Mouse (Mus musculus) adrenal gland, postnatal 4 days (tissue): ENCODE measurements at regions not wholly inside any gene's neighbourhood (a gene's known extent, or its start where the extent isn't known, plus 50 kb on each side); places are given as distances from the start of the nearest gene placed in this dataset.

Experiments used
- DNase-seq, 2 experiments: peaks; one replicate each; pipeline ENCODE4 v3.0.0; 2021 to 2022; ENCODE audit warnings: low spot score in 2 of 2, mixed read lengths in 2 of 2

DNA sequence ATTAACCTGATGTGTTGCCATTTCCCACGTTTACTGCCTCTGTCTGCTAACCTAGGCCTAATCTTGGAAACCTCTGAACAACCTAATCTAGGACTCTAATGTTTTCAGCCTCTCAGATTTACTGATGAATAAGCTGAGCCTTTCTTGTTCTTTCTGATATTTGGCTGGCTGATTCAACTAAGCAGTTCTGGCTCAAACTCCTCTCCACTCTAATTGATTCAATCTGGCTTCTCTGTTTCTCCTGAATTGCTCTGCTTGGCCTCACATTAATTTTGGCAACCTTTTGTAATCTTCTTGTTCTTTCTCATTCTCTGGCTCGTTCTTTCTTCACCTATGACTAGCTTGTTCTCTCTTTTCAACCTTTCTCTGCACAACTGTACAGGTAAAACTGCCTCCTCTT lies 1561.2 kb upstream of the Zeb2 start:
- no peak for DNase-seq

DNA sequence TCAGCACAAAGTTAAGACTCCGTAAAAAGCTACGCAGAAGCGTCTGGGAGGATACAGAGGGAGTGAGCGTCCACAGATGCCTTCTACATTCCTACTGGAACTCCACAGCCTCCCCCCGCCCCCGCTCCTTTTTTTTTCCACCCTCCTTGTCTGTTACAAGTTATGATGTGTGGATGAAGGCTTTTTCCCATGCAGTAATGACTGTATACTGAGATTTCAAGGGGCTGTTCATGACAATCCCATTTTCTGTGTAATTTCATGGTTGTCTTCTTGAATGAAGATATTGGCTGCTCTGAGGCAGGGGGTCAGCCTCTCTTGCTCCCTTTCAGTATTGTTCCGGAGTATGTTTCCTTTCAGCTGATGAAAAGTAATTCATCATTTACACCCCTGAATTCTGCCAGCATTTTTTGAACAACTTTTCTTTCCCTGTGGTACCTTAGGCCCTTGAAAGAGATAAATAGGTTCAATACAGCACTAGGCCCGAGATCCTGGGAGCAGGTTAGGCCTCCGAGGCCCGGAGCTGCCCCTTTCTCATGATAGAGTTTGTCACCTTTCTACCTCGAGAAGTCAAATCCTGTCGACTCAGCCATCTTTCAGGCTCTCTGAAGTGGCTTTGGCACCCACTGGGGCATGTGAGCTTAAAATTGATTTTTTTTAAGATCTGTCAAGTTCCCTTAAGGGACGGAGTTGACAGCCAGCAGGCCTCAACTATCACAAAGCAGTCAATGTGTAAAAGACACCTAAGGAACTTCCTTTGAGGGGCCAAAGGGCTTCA lies 1552.5 kb upstream of the Zeb2 start:
- DNase-seq = no peak

DNA sequence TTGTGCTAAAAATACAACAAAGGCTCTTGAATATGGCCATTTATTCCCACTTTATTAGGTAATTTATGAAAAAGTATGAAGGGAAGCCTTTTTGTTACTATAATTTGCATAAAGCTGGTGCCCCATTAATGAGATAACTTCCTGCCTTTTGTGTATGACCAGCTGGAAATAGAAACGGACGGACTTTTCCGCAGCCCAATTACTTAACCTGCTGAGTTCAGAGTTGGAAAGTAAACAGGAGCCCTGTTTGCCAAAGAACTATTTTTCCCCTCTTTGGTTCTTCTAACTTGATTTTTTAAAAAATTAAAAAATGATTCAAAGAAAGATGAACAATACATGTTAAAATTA lies 1549.8 kb upstream of the Zeb2 start:
- DNase-seq = no peak

DNA sequence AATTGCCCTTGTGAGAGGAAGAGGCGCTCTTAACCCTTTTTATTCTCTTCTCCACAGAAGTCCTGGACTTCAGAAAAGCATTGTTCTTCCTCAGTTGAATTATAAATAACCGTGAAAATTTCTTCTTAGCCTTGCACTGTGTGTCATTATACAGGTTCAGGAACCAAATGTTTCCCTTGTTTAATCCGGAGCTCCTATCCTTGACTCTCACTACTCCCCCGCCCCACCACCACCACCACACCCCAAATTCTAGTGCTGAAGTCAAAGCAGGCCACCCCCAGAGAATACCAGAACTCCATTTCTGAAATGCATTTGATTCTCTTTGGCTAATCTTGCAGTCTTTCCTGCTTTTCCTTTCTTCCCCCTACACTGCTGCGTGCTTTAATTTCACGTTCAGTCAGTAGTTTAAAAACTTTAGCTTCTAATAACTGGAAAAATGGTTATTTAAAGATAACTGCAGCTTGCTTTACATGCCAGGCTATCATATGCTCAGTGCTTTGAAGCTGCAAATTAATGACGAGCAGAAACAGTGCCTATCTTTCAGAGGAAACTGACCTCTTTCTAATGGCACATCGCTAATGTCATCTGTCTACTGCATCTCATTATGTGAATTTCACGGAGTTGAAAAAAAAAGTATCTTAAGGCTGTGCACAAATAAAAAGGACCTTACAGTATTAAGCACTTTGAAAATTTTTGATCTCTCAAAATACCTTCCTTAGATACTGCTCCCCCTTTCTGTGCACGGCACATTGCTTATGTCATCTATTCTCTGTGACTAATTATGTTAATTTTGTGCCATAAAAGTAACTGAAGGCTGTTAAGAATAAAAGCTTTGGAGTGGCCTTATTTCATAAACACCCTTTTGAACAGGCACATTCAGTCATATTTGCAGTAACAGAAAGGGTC lies 1549.1 kb upstream of the Zeb2 start:
- no peak for DNase-seq

DNA sequence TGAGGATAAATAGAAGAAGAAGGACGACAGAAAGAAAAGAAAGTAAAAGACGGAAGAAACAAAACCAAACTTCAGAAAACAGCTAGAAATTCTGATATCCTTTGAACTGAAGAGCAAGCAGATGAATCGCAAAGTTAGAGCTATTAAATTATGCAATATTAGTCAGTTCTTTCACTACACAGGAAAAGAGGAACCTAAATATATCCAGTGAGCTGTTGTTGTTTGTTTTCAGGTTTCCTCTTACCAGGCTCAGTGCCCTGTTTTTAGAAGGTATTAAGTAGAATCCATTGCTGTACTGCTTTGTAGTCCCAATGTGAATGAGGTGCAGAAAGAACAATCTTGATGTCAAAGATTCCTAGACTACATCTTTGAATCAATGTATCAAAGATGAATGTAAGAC lies 1544.7 kb upstream of the Zeb2 start:
- DNase-seq = no peak

DNA sequence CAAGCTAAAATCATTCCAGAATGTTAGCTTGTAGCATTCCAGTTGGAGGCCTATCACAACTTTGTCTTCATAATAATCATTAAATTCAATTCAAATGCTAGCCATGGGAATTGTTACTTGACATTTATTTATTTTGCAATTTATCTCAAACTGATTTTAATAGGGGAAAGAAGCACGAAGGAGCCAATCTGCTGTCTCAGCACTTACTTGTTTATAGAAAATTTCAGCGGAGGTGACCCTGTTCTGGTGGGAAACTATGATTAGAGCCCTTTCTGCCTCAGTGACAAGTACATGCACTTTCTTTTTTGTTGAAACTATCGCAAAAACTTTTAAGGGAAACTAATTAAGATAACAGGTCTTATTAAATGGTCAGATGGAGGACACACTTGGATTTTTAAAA lies 1543.4 kb upstream of the Zeb2 start:
- DNase-seq = no peak

DNA sequence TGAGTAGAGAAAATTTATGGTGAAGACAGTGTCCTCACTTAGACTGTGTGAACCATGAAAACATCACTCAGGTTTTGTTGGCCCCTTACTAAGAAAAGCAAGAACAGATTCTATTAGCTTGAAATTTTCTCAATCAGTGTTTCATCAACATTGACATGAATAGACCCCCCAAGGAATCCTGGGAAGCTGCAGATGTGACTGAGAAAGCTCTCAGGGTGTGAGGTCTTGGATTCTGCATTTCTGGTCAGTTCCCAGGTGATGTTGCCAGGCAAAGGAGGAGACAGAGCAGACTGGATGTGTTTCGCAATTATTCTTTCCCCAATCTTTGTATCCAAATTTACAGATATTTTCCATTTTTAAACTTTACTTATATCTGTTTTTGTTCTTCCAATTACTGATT lies 1538.1 kb upstream of the Zeb2 start:
- no peak for DNase-seq

DNA sequence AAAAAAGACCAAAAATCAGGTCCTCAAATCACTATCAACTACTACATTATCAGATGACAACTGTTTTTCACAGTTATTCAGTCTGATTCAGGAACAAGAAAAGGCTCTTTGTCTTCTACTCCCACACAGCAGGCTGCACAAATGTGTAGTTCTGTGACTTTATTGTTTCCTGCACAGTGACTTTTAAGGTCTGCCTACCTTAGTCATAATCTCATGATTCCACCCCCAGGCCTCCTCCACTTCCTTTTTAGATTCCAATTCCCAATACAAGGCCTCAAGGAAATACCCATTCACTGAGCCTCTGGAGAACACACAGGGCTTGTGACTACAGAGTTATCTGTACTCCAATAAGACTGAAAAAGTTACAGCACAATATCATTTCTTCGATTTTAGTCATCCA lies 1535.4 kb upstream of the Zeb2 start:
- no peak for DNase-seq

DNA sequence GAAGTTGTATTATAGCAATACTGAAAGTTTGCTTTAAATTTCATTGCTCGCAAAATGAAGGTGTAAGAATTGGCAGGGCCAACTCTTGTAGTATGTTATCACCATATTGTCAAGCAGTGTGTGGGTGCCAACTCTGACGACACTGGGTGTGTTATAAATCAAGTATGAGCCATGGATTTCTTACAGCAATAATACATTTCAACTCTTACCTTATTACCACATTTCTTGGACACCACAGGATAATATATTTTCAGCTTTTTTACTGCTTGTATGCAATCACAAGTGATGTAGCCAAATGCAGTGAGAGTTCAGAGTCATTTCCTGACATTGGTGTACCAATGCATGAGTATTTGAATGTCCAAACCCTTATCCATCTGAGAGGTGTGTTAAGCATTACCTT lies 1529.2 kb upstream of the Zeb2 start:
- DNase-seq = no peak

DNA sequence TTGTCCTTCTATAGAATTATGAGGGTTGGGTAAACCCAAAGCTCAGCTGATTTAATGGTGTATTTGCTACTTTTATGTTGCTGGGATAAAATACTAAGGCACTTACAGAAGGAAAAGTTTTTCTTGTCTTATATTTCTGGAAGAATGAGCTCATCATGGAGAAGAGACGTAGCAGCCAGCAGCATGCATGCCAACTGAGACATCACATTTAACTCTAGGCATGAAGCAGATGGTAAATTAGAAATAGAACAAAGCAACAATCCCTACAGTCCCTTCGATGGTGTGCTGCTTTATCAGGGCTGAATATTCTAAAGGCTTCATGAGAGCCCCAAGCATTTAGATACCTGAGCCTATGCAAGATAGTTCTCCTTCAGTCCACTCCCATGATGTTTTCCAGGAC lies 1492.0 kb upstream of the Zeb2 start:
- DNase-seq = no peak

DNA sequence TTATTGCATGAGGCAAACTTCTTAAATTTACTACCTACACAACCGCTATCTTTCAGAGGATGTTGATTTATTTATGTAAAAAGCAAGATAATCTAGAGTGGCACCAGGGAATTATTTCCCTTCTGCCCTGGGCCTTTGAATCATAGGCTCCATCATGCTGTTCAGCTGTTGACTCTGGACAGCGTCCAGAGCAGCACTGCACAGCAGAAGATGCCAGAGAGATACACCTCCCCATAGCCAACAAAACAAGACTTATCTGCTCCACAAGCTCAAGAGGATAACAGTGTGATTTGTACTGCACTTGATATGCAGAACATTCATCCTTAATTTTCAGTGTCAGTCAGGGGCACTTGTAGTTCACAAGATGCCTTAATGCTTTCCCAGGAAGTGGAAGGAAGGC lies 1464.6 kb upstream of the Zeb2 start:
- DNase-seq = no peak

DNA sequence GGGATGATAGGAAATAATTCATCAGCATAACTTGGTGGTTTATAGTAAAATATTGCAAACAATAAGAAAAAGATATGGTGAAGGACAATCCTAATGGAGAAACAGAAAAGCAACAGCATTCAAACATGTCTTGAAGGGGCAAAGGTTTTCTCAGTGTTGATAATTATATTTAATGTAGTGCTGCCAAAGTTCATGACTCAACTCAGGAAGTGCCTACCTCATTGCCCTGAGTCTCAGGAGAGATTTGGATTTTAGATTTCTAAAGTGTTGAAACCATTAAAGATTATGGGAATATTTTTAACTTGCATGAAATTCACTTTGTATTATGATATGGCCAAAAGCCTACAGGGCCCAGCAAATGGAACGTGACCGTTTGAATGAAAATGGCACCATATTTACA lies 1453.2 kb upstream of the Zeb2 start:
- no peak for DNase-seq

DNA sequence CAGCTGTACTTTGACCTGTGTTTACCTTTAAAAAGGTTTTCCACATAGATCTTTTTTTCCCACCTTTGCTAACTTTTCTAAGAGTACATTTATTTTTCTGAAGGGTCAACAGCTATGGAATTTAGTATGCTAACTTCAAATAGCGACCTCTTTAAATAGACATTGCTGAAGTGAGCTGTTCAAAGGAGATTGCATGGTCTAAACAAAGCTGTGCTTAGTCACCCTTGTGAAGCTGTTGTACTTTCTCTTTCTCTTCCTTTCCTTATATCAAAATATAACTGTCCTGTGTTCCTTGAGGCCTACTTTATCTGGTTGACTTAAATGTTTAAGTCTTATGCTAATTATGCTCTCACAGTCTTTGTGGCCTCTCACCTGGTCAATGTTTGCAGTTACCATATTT lies 1416.2 kb upstream of the Zeb2 start:
- DNase-seq = no peak

DNA sequence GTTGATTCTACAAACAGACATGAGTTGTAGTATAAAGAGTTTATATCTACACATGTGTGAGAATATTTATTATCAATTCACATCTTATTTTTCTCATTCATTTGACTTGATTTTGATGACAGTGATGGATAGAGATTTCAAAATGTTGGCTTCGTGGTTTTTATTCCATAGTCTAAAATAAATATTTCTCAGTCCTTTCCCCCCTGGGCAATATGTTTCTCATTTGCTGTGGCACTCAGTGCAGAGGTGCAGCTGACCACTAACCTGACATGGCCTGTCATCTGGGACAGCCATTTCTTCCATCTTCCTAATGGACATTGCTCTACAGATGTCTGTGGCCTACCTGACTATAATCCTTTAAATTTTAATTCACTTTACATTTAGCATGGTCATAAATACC lies 1413.5 kb upstream of the Zeb2 start:
- no peak for DNase-seq

DNA sequence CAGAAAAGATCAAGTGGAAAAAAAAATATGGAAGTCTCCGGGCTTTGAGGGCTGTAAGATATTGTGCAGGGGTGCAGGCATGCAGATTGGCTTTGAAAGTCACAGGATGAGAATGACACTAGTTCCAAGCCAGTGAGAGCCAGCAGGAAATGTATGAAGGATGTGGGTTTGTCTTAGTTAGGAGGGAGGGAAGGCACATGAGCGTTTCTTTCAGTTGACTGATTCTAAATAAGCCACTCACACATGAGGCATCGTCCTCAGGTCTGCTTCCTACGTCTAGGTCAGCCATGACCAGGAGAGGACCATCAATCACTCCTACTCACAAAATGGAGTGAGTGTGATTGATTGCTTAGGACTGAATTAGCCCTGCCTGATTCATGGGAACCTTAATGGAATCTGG lies 1408.0 kb upstream of the Zeb2 start:
- DNase-seq = no peak

DNA sequence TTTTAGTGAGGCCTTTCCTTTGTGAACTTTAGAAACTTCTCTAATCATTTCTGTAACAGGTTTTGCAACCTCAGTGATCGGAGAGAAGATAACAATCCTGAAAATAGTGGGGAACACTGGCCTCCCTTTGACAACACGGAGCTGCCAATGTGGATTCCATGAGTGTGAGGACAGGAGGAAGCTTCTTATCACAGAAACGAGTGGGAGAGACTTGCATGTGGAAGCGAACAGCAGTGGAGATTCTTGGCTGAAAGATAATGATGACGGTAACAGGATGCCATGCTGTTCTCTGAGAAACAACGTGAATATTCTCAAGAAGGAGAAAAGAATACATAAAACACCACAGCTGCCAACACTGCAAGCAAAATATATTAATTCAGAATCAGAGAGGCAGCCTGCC lies 1407.4 kb upstream of the Zeb2 start:
- DNase-seq = no peak

DNA sequence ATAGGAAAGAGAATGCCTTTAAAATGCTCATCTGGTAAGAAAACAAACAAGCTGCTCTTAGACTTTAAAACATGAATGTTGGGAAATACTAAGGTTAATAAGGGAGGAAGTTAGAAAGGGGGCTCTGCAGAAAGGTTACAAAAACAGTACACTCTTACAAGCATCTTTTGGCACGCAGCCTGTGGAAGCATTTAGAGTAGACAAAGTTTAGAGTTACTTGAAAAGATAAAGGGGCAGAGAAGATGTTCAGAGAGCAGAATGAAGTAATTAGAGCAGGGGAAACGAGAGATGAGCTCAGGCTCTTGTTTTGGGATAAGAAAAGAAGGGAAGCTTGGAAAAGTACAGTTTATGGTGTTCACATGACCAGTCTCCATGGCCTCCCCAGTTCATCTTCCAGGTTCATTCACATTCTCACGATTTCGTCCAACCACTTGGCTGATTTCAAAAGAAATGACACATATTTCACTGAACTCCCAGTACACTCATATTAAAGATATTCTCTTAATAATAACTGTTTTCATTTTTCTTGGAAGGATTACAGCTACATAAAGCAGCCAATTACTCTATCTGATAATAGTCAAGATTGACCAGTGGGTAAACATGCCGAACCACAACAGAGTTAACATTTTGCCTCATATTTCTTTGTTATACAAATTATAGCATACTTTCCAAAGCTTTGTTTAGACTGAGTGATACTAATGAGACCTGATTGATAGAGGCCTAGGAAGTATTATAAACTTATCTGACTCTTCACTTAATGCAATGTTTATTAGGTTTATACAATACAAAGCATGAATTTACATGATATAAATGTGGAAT lies 1404.2 kb upstream of the Zeb2 start:
- no peak for DNase-seq

DNA sequence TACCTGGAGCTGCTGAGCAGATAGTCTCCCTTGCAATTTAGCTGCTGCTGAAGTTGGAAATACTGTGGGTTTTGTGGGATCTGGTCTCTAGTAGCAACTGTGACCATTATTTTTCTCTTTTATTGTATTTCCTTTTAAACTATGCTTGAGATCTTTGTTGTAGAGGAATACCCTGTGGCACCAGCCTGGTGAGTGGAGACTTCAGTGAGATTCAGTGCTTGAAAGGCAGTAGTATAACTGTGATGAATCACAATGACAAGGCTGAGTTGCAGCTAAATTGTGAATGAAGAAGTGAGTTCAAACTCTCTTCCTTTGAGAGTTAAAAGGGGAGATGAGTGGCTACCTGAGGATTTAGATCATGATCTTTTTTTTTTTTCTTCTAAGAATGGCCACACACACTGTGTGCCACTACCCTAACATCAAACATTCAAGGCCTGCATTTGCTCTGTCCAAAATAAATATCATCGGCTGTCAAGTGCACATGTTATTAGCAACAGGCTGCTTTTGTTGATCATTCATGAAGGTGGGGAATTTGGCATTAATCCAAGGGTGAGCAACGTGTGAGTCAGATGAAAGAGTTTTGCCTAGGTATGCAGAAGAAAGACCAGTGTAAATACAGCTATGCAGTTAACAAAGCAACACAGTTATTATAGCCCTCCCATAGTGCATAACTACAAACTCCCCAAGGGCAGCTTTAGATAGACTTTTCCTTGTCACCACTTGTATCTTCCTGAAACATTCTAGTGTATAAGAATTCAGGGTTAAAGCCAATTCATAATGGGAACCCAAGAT lies 1395.2 kb upstream of the Zeb2 start:
- DNase-seq = no peak

DNA sequence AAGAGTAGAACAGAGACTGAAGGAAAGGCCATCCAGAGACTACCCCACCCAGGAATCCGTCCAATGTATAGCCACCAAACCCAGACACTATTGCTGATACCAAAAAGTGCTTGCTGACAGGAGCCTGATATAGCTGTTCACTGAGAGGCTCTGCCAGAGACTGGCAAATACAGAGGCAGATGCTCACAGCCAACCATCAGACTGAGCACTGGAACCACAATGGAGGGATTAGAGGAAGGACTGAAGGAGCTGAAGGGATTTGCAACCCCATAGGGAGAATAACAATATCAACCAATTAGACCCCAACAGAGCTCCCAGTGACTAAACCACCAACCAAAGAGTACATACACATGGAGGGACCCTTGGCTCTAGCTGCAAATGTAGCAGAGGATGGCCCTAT lies 1389.8 kb upstream of the Zeb2 start:
- no peak for DNase-seq

DNA sequence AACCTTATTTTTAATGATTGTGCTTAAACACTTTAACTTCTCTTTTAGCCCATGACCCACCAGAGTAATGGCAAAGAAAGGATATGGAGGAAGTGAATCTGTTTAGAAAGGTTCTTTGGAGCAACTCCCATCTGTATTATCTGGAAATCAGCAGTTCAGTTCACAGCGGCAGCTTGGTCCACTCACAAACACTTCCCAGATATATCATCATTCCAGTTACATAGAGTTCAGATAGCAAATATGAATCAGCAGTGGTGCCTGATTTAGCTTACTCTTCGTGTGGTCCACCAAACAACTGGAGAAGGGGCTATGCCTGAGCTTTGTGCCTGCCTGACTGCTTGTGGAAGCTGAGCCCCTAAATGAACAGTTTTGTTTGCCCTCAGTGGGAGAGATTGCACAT lies 1385.9 kb upstream of the Zeb2 start:
- DNase-seq = no peak

DNA sequence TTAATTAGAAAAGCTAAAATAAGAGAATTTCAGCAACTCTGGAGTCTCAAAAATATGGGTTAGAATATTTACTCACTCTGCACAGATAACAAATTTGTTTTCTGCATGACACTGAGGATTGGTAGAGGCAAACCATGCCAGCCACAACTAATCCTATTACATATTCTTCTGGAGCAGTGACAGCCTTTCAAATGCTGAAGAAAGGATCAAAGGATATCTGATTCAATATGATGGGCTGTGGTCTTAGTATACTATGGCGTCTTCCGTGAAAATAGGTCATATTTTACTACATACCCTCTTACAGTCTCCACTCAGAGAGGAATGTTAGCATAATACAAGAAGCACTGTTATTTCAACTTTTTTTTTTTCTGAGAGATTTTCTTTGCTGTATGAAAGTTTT lies 1375.1 kb upstream of the Zeb2 start:
- DNase-seq = no peak
